Mouse (Mus musculus) layer of hippocampus, adult 9-10 months (tissue): ENCODE measurements around the gene Eid2b.

ENCODE experiments used
- DNase-seq: peaks from one replicate; pipeline ENCODE4 v3.0.0; 2022; ENCODE audit warnings: low spot score

Eid2b gene

GRCm38 (mm10) chr7:28301616-28302433 lies 24.3 kb downstream of the Eid2b start, which contains the start of gene Dll3:
Dll3 (minus strand) TSS chr7:28302238.
- DNase-seq = no peak

GRCm38 (mm10) chr7:28305641-28306040 lies 28.1 kb downstream of the Eid2b start:
- no peak for DNase-seq

GRCm38 (mm10) chr7:28306216-28306615 lies 28.7 kb downstream of the Eid2b start:
- DNase-seq = no peak

- no peak for DNase-seq
Measured at GRCm38 (mm10) chr7:28309737-28310136, 32.2 kb downstream of the Eid2b start.

- no peak for DNase-seq
Measured at GRCm38 (mm10) chr7:28311151-28311925, 33.8 kb downstream of the Eid2b start.

- DNase-seq = peak; percentile 94
Measured at GRCm38 (mm10) chr7:28311926-28312543, 34.5 kb downstream of the Eid2b start, which contains the start of gene Timm50. Timm50 (minus strand) TSS chr7:28312072.

- DNase-seq = no peak
Measured at GRCm38 (mm10) chr7:28318036-28318435, 40.5 kb downstream of the Eid2b start.

- no peak for DNase-seq
Measured at GRCm38 (mm10) chr7:28318714-28319113, 41.2 kb downstream of the Eid2b start.

- DNase-seq = no peak
Measured at GRCm38 (mm10) chr7:28321974-28322720, 44.6 kb downstream of the Eid2b start.

- no peak for DNase-seq
Measured at GRCm38 (mm10) chr7:28325293-28325692, 47.8 kb downstream of the Eid2b start.

GRCm38 (mm10) chr7:28326457-28326856 lies 48.9 kb downstream of the Eid2b start:
- no peak for DNase-seq

GRCm38 (mm10) chr7:28328260-28328659 lies 50.7 kb downstream of the Eid2b start:
- no peak for DNase-seq
